Mouse (Mus musculus): ENCODE measurements around the gene Nat8f5.
"Not testable (repeated sequence)": the region's sequence is repeated elsewhere in the genome, so short reads cannot be mapped to it uniquely, and the experiment has no call there.

Gene Nat8f5

DNA sequence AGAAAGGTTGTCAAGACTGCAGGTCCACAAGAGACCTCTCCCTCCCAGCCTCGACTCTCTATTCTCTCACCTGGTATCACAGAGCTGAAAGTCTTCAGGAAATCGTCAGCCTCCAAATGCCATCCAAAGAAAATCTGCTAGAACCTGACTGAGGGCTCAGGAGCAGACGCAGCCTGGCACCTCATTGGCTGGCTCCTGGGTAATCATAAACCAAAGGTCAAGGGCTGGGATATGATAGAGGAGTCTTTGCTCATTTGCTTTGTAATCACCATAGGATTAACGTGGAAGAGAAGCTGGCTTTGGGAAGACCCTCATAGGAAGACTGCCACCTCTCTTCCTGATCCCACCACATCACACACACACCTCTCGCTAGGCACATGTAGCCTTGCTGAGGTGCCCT, at the start of gene Nat8f5, which contains the start of gene Nat8f6:
TSS of gene Nat8f5 (minus strand) at position 136 of the 400 bp plus-strand sequence.
TSS of gene Nat8f6 (minus strand) at position 118 of the 400 bp plus-strand sequence.
- DNase-seq (ENCODE audit: low read depth) = no peak

- not testable (repeated sequence) for DNase-seq (ENCODE audit: low read depth)
These were observed 48.2 kb upstream of the Nat8f5 start, which contains the start of gene Nat8f2 for GRCm38 (mm10) chr6:85869006-85869405. TSS of gene Nat8f2 (minus strand) at chr6:85869158.

DNA sequence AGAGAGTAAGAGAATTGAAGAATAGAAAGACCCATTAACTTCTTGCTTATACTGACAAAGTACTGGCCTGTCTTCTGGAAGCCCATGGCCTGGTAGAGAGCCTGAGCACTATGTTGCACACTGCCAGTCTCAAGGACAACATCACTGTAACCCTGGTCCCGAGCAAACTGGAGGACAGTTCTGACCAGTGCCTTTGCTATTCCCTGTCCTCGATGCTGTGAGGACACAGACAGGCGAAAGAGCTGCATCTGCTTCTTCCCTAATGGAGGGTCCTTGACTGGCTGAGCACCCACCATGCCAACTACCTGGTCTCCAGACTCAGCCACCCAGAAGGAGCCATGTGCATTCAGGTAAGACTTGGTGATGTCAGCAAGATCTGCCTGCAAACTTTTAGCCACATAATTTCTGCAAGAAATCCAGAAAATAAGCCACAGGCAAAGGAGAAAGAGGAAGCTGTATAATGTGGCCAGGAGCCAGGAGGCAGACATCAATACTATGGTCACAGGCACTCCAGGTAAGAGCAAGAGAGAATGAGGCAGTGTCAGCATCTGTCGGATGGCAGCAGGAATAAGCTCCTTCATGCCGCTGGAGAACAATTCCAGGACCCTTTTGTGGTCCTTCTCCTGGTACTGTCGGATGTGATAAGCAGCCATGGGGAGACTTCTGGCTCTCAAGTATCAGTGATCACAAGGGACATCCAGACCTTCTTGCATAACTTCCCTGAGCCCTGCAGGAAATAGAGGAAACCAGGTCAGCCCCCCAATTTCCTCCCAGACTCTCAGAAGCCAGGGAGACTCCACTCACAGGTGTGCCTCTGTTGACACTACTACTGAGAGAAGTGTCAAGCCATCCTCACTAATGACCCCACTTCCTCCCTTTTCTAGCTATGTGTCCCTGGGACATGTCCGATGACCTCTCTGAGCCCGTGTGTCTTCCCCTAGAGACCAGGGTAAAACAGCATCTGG, 47.2 kb upstream of the Nat8f5 start:
- no peak for DNase-seq (ENCODE audit: low read depth)

DNA sequence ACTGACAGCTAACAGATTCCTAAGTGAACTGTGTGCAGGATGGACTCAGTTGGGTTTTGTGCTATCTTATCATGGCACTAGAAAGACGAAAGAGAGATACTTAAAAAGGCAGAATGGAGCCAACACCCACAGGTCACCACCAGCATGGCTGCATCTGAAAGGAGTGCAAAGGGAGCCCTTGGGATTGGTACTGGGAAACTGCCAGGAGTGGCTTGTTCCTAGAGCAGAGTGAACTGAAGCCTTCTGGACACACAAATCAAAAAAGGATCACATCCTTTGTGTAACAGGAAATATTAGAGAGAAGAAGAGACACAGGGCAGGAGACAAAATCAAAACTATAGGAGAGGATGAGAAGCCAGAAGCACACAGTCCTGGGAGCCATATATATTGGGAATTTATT, 46.2 kb upstream of the Nat8f5 start:
- DNase-seq (ENCODE audit: low read depth) = not testable (repeated sequence)

DNA sequence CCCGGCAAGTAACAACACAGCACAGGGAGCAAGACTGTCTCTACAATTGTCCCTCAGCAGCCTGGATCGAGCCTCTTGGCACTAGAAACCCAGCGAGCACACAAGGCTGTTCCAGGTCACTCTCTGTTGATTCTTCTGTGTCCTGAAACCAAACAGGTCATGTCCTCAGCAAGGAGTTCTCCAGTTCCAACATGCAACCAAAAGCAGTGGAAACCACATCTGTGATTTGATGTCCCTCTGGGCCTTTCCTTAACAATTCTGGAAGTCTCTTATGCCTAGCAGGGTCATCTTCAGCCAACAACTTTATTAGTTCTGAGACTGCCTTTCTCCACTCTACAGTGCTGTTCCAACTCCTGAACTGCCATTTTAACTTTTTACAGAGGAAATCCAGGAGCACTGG, 45.4 kb upstream of the Nat8f5 start:
- not testable (repeated sequence) for DNase-seq (ENCODE audit: low read depth)

DNA sequence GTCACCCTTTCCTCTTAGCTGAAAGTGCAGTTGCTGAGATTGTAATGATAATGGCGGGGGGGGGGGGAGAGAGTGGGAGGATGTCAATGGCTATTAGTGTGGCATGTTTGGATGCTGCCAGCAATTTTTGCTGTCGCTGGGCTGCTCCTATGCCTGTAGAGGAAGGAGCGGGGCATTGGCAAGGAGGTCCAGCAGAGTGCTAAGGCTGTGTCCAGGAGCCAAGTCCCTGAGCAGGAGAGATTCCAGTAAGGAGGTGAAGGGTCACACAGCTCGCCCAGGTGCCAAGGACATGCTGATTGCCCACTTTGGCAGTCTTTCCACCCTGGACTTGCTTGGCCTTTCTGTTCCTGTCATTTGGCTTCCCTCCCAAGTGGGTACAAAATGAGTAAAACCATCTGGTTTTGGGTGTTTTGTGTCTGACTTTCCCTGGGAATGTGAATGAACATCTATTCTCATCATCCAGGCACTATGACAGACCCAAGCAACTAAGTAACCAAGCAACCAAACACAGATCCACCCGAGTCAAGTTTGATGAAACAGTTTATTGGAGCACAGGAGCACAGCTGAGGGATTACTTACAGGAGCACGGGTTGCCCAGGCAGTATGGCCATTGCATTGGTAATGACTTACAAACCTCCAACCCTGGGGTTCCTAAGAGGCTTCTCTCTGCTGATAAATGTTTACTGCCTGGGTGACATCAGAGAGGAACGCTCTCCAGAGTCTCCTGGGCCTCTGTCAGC, 44.3 kb upstream of the Nat8f5 start:
- not testable (repeated sequence) for DNase-seq (ENCODE audit: low read depth)

- DNase-seq (ENCODE audit: low read depth) = no peak
These were observed 43.1 kb upstream of the Nat8f5 start for GRCm38 (mm10) chr6:85863840-85864239.

GRCm38 (mm10) chr6:85863136-85863535, 42.4 kb upstream of the Nat8f5 start:
- DNase-seq (ENCODE audit: low read depth) = no peak

GRCm38 (mm10) chr6:85862565-85862964, 41.8 kb upstream of the Nat8f5 start:
- DNase-seq (ENCODE audit: low read depth) = no peak

GRCm38 (mm10) chr6:85861247-85861646, 40.5 kb upstream of the Nat8f5 start:
- no peak for DNase-seq (ENCODE audit: low read depth)

GRCm38 (mm10) chr6:85856194-85856678, 35.5 kb upstream of the Nat8f5 start:
- no peak for DNase-seq (ENCODE audit: low read depth)

GRCm38 (mm10) chr6:85853481-85853880, 32.7 kb upstream of the Nat8f5 start:
- no peak for DNase-seq (ENCODE audit: low read depth)

GRCm38 (mm10) chr6:85851062-85851773, 30.4 kb upstream of the Nat8f5 start:
- DNase-seq (ENCODE audit: low read depth) = no peak

DNA sequence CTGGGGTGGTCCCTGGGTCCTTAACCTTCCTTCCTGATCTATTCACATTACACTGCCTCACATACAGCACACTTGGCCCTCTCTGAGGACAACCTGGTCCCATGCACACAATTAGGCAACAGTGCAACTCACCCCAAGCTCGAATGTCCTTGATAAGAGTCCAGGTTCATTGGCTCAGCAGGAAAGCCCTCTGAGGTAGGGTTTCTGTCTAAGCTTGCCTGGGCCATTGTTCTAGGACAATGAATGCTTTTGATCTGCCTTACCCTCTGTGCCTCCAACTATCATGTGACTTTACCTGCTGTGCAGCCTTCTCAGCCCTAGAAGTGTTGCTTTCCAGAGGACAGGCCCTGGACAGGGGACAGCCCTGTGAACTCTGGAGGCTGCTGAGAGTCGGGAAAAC, 28.5 kb upstream of the Nat8f5 start:
- DNase-seq (ENCODE audit: low read depth) = no peak

GRCm38 (mm10) chr6:85848140-85848539, 27.4 kb upstream of the Nat8f5 start:
- DNase-seq (ENCODE audit: low read depth) = no peak

GRCm38 (mm10) chr6:85846921-85847320, 26.1 kb upstream of the Nat8f5 start:
- no peak for DNase-seq (ENCODE audit: low read depth)

DNA sequence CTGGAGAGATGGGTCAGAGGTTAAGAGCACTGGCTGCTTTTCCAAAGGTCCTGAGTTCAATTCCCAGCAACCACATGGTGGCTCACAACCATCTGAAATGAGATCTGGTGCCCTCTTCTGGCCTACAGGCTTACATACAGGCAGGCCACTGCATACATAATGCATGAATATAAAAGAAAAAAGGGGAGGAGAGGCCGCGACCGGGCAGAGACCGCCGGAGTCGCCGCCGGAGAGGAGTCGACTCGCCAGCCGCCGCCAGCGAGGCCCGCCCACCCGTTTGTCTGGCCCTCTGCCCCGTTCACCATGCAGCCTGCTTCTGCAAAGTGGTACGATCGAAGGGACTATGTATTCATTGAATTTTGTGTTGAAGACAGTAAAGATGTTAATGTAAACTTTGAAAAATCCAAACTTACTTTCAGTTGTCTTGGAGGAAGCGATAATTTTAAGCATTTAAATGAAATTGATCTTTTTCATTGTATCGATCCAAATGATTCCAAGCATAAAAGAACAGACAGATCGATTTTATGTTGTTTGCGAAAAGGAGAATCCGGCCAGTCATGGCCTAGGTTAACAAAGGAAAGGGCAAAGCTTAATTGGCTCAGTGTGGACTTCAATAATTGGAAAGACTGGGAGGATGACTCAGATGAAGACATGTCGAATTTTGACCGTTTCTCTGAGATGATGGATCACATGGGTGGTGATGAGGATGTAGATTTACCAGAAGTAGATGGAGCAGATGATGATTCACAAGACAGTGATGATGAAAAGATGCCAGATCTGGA, 23.1 kb upstream of the Nat8f5 start:
- DNase-seq (ENCODE audit: low read depth) = not testable (repeated sequence)

GRCm38 (mm10) chr6:85839982-85840381, 19.2 kb upstream of the Nat8f5 start:
- DNase-seq (ENCODE audit: low read depth) = no peak

DNA sequence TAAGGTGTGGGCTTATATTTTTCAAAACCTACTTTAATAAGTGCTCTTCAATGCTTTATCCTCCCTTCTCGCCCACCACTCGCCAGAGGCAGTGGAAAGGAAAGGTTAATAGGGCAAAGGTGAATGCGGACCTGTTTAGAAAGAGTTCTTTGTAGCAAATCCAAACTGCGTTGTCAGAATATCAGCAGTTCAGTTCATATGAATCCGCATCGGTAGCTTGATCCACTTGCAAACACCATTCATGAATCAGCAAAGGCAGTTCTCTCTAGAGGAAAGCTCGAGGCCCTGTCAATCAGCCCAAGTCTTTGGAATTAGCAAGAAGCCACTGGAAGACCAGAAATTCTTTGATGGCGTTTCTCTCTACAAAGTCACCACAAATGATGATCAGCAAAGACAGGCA, 17.9 kb upstream of the Nat8f5 start:
- no peak for DNase-seq (ENCODE audit: low read depth)

- peak; percentile 14 for DNase-seq (ENCODE audit: low read depth)
These were observed 16.5 kb upstream of the Nat8f5 start for GRCm38 (mm10) chr6:85837307-85837706.

GRCm38 (mm10) chr6:85836827-85837226, 16.1 kb upstream of the Nat8f5 start:
- peak; percentile 19 for DNase-seq (ENCODE audit: low read depth)
